Mouse (Mus musculus) CH12.LX (cell line): ENCODE measurements around the gene Olfr286. TPM values are rescaled to one million over a fixed set of nuclear protein-coding genes. Genes with fewer than 3 reads are reported as not detected.
A peak's percentile ranks its signal among the peaks of the same experiment; 100 is the strongest.

Source experiments
- DNase-seq: peaks from one replicate; pipeline ENCODE4 v3.0.0-alpha.2; 2013; ENCODE audit errors: extremely low read depth
- H3K27ac ChIP-seq: 2 replicates; pipeline ENCODE4 v1.5.1; 2012; ENCODE audit warnings: low read depth, mild to moderate bottlenecking, control low read depth, moderate library complexity; ENCODE audit not compliant: insufficient read depth
- H3K27me3 ChIP-seq: replicated peaks from 2 replicates; pipeline ENCODE3; 2012; ENCODE audit warnings: inconsistent platforms
- H3K36me3 ChIP-seq, 2 experiments: replicated peaks in 1 of 2; 2 replicates each; pipeline versions ENCODE3 to v1.6.1; 2012; ENCODE audit warnings: inconsistent platforms in 1 of 2, low read length in 1 of 2, mild to moderate bottlenecking in 1 of 2, mixed read lengths in 1 of 2, moderate library complexity in 1 of 2; ENCODE audit not compliant: control insufficient read depth in 1 of 2, insufficient read depth in 1 of 2
- H3K4me1 ChIP-seq, 2 experiments: 2 replicates each; pipeline ENCODE4 v1.6.1; 2012; ENCODE audit warnings: inconsistent platforms in 1 of 2, moderate library complexity in 1 of 2; ENCODE audit not compliant: insufficient read depth in 2 of 2, control insufficient read depth in 1 of 2
- H3K4me2 ChIP-seq: 2 replicates; pipeline ENCODE4 v1.6.1; 2012; ENCODE audit warnings: low read depth, mild to moderate bottlenecking, control low read depth; ENCODE audit not compliant: poor library complexity, insufficient read depth, severe bottlenecking
- H3K4me3 ChIP-seq, 3 experiments: fragments of 150-350 bp in 1 of 3; sonication (generic) in 1 of 3; replicated peaks in 1 of 3; 2 replicates each; pipeline versions ENCODE3 to v1.5.1; 2011 to 2012; ENCODE audit warnings: low read depth in 2 of 3, low read length in 2 of 3, mild to moderate bottlenecking in 2 of 3, moderate library complexity in 2 of 3, control low read depth in 1 of 3, improper control_type of control experiment in 1 of 3, inconsistent platforms in 1 of 3, mixed read lengths in 1 of 3; ENCODE audit not compliant: poor library complexity in 1 of 3
- H3K79me2 ChIP-seq: replicated peaks from 2 replicates; pipeline ENCODE4 v1.6.1; 2012; ENCODE audit warnings: mild to moderate bottlenecking, moderate library complexity; ENCODE audit not compliant: control insufficient read depth, poor library complexity, insufficient read depth, severe bottlenecking; ENCODE audit errors: extremely low read depth
- H3K9ac ChIP-seq: 2 replicates; pipeline ENCODE4 v1.6.1; 2012; ENCODE audit warnings: low read depth, mild to moderate bottlenecking, control low read depth, moderate library complexity; ENCODE audit not compliant: insufficient read depth
- H3K9me3 ChIP-seq: replicated peaks from 2 replicates; pipeline ENCODE3; 2012; ENCODE audit warnings: low read length, inconsistent platforms, mixed read lengths
- CHD1 ChIP-seq: IDR thresholded peaks from 2 replicates; pipeline ENCODE4 v1.6.1; 2012; ENCODE audit warnings: low read depth, low read length, improper control_type of control experiment, inconsistent platforms
- EP300 ChIP-seq: IDR thresholded peaks from 2 replicates; pipeline ENCODE4 v1.6.1; 2011; ENCODE audit warnings: low read length, improper control_type of control experiment
- JUND ChIP-seq: conservative IDR thresholded peaks from 2 replicates; pipeline ENCODE4 v1.6.1; 2011; ENCODE audit warnings: low read depth, low read length, improper control_type of control experiment
- KAT2A ChIP-seq: IDR thresholded peaks from 2 replicates; pipeline ENCODE4 v1.6.1; 2012; ENCODE audit warnings: low read length, improper control_type of control experiment, inconsistent platforms; ENCODE audit not compliant: insufficient replicate concordance
- MAFK ChIP-seq: IDR thresholded peaks from 2 replicates; pipeline ENCODE4 v1.6.1; 2011; ENCODE audit warnings: low read length, improper control_type of control experiment; ENCODE audit not compliant: insufficient replicate concordance
- MAZ ChIP-seq: IDR thresholded peaks from 2 replicates; pipeline ENCODE4 v1.6.1; 2012; ENCODE audit warnings: low read depth, mild to moderate bottlenecking, inconsistent platforms, low read length, improper control_type of control experiment, moderate library complexity
- MYC ChIP-seq: IDR thresholded peaks from 2 replicates; pipeline ENCODE4 v1.6.1; 2011; ENCODE audit warnings: low read depth, mild to moderate bottlenecking, improper control_type of control experiment, low read length
- RAD21 ChIP-seq: IDR thresholded peaks from 2 replicates; pipeline ENCODE4 v1.6.1; 2011; ENCODE audit warnings: low read depth, mild to moderate bottlenecking, low read length, improper control_type of control experiment, moderate library complexity
- RCOR1 ChIP-seq: conservative IDR thresholded peaks from 2 replicates; pipeline ENCODE4 v1.6.1; 2012; ENCODE audit warnings: low read depth, mild to moderate bottlenecking, inconsistent platforms, low read length, improper control_type of control experiment
- SMC3 ChIP-seq: IDR thresholded peaks from 2 replicates; pipeline ENCODE4 v1.6.1; 2011; ENCODE audit warnings: low read depth, low read length, improper control_type of control experiment
- TBP ChIP-seq: conservative IDR thresholded peaks from 2 replicates; pipeline ENCODE4 v1.6.1; 2011; ENCODE audit warnings: low read depth, low read length, improper control_type of control experiment
- USF2 ChIP-seq: conservative IDR thresholded peaks from 2 replicates; pipeline ENCODE4 v1.6.1; 2011; ENCODE audit warnings: low read depth, low read length, improper control_type of control experiment
- ZC3H11A ChIP-seq: IDR thresholded peaks from 2 replicates; pipeline ENCODE4 v1.6.1; 2012; ENCODE audit warnings: low read depth, mild to moderate bottlenecking, inconsistent platforms, low read length, improper control_type of control experiment
- ZMIZ1 ChIP-seq: IDR thresholded peaks from 2 replicates; pipeline ENCODE4 v1.6.1; 2012; ENCODE audit warnings: low read depth, mild to moderate bottlenecking, inconsistent platforms, low read length, improper control_type of control experiment
- ZNF384 ChIP-seq: IDR thresholded peaks from 2 replicates; pipeline ENCODE4 v1.6.1; 2012; ENCODE audit warnings: low read depth, low read length, improper control_type of control experiment, inconsistent platforms
- dilution Hi-C: fragments of 300-500 bp; cut with MboI; formaldehyde crosslinking; loops from 2 replicates; pipeline ENCODE4 v1.14.3; 2020; ENCODE audit warnings: low sequenced_read_pairs; ENCODE audit not compliant: extremely low pct_unique_long_range_greater_than_20kb, extremely low pct_ligation_motif_present
- in situ Hi-C: fragments of 300-500 bp; cut with MboI; formaldehyde crosslinking; loops from 3 replicates; pipeline ENCODE4 v1.14.3; 2019; ENCODE audit warnings: low sequenced_read_pairs, low pct_ligation_motif_present, low pct_unique_long_range_greater_than_20kb, mixed read lengths
- polyA plus RNA-seq: library from polyadenylated mRNA; unstranded; fragments of >175 nt; gene quantifications from 2 replicates; pipeline ENCODE4 v1.2.1, GENCODE M21; 2012; ENCODE audit warnings: low read depth; ENCODE audit not compliant: insufficient read length
- total RNA-seq, 2 experiments: library from RNA; depleted of rRNA; stranded (reverse); fragments of 300-350 nt in 1 of 2; fragments of >200 nt in 1 of 2; gene quantifications; 2 replicates each; pipeline ENCODE4 v1.2.3; 2012 to 2014

Gene Olfr286
- total and polyA plus RNA-seq, 3 experiments: not detected

GRCm38 (mm10) chr15:98257776-98258175 lies 23.5 kb upstream of the Olfr286 start (continued):
- TF ChIP-seq CHD1 (0 out of 2 replicates have a peak, but pooled peaks have one; percentile 42), MAFK (0 out of 2 replicates have a peak, but pooled peaks have one; percentile 31), SMC3 (no peak; the same call in 1 of the 2 replicates), RAD21 (peak; percentile 29)

GRCm38 (mm10) chr15:98257193-98257592 lies 22.9 kb upstream of the Olfr286 start, which contains the start of gene H1fnt:
Gene H1fnt (minus strand): TSS chr15:98257293.
- Histone ChIP-seq H3K9ac (no peak within 1 kb of the TSS), H3K9me3 (peaks cover 30% of the 10 kb centered on the region)
- TF ChIP-seq TBP: no peak
- TF ChIP-seq USF2: no peak
- no peak for TF ChIP-seq JUND
- no peak for TF ChIP-seq KAT2A
- no peak for TF ChIP-seq MYC
- TF ChIP-seq ZMIZ1: no peak
- TF ChIP-seq ZC3H11A: no peak
- TF ChIP-seq ZNF384: no peak
- no peak for TF ChIP-seq CHD1
- TF ChIP-seq, all 38 proteins: peak for 0
- Histone ChIP-seq H3K36me3 (no peaks in the 10 kb centered on the region), H3K27me3 (peaks cover 31% of the 10 kb centered on the region), H3K79me2 (no peaks in the 10 kb centered on the region), H3K4me2 (no peak within 1 kb of the TSS), H3K27ac (no peak within 1 kb of the TSS), H3K4me3 (no peak within 1 kb of the TSS), H3K4me1 (peaks cover 0 to 19% of the 10 kb centered on the region in 2 experiments; a peak in 2 of 4 replicates)
- in situ Hi-C loops: no loop called here
- DNase-seq: no peak
- dilution Hi-C loops: no loop called here

- peaks cover 0 to 19% of the 10 kb centered on the region in 2 experiments; a peak in 2 of 4 replicates for H3K4me1 ChIP-seq
- TF ChIP-seq MAZ: no peak
- TF ChIP-seq SMC3: no peak
- no peak for TF ChIP-seq JUND
- no peak for TF ChIP-seq RCOR1
- no peak for TF ChIP-seq EP300
Observed at GRCm38 (mm10) chr15:98256271-98256670, 22.0 kb upstream of the Olfr286 start.

More at GRCm38 (mm10) chr15:98256271-98256670, 22.0 kb upstream of the Olfr286 start:
- no peaks in the 10 kb centered on the region for H3K79me2 ChIP-seq
- H3K27ac ChIP-seq: no peak overlapping the region
- H3K27me3 ChIP-seq: peaks cover 30% of the 10 kb centered on the region
- H3K9me3 ChIP-seq: peaks cover 25% of the 10 kb centered on the region
- dilution Hi-C loops: no loop called here
- no peaks in the 10 kb centered on the region for H3K36me3 ChIP-seq
- H3K4me3 ChIP-seq: no peak overlapping the region
- in situ Hi-C loops: no loop called here
- no peak overlapping the region for H3K9ac ChIP-seq
- H3K4me2 ChIP-seq: no peak overlapping the region
- no peak for DNase-seq
